Mouse (Mus musculus): Measurements from ENCODE around the gene Tmem203. TPM values are rescaled to one million over a fixed set of nuclear protein-coding genes. Genes with fewer than 3 reads are reported as not detected.
A peak's percentile ranks its signal among the peaks of the same experiment; 100 is the strongest.

Gene Tmem203
- polyA plus RNA-seq, 1 experiment, result 48.9 TPM

DNA sequence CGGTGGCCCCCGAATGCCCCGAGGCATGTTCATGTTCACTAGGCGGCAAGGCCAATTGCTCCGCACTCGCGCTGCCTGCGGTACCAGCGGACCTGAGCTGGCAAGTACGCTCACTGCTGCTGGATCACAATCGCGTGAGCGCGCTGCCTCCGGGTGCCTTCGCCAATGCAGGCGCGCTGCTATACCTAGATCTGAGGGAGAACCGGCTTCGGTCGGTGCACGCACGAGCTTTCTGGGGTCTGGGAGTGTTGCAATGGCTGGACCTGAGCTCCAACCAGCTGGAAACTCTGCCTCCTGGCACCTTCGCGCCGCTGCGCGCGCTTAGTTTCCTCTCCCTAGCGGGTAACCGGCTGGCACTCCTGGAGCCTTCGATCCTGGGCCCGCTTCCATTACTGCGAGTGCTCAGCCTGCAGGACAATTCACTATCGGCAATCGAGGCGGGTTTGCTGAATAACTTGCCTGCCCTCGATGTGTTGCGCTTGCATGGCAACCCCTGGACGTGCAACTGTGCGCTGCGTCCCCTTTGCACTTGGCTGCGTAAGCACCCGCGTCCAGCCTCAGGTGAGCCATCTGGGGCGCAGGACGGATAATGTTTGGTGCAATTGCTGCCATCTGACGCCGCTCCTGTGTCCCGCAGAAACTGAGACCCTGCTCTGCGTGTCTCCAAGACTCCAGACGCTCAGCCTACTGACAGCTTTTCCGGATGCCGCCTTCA, 35.0 kb downstream of the Tmem203 start:
- Histone ChIP-seq H3K4me1 (ENCODE audit: control insufficient read depth, insufficient read depth, low read length) (peaks cover 8% of the 10 kb centered on the region), H3K4me3 (ENCODE audit: insufficient read depth, low read depth, low read length) (peak overlapping the region; percentile 5; the same call in 1 of the 2 replicates), H3K36me3 (ENCODE audit: control insufficient read depth, insufficient read depth, low read length) (no peaks in the 10 kb centered on the region), H3K27me3 (replicated peaks; ENCODE audit: control insufficient read depth, insufficient read depth, low read length) (no peaks in the 10 kb centered on the region; the same call in 1 of the 2 replicates), H3K27ac (ENCODE audit: insufficient read depth, low read depth, low read length) (no peak overlapping the region)
- TF ChIP-seq CTCF (conservative IDR thresholded peaks at IDR 0.05; ENCODE audit: insufficient read depth, insufficient read length, low read depth, low read length) (no peak), POLR2A (IDR thresholded peaks at IDR 0.05; ENCODE audit: low read depth, low read length) (no peak)
- DNase-seq, result peak; percentile 52
- WGBS, result 1% methylated on average over 54 of the region's 54 CpGs

- Histone ChIP-seq H3K27ac (ENCODE audit: insufficient read depth, low read depth, low read length) (no peak overlapping the region), H3K27me3 (replicated peaks; ENCODE audit: control insufficient read depth, insufficient read depth, low read length) (no peaks in the 10 kb centered on the region; the same call in 1 of the 2 replicates), H3K4me3 (ENCODE audit: insufficient read depth, low read depth, low read length) (peak overlapping the region; percentile 5; the same call in 1 of the 2 replicates), H3K36me3 (ENCODE audit: control insufficient read depth, insufficient read depth, low read length) (no peaks in the 10 kb centered on the region), H3K4me1 (ENCODE audit: control insufficient read depth, insufficient read depth, low read length) (peaks cover 8% of the 10 kb centered on the region)
- WGBS, result 2% methylated on average over 18 of the region's 18 CpGs
- peak; percentile 31 for DNase-seq
- TF ChIP-seq CTCF (conservative IDR thresholded peaks at IDR 0.05; ENCODE audit: insufficient read depth, insufficient read length, low read depth, low read length) (no peak), POLR2A (IDR thresholded peaks at IDR 0.05; ENCODE audit: low read depth, low read length) (no peak)
Observed at GRCm38 (mm10) chr2:25290816-25291130, 35.5 kb downstream of the Tmem203 start.

DNA sequence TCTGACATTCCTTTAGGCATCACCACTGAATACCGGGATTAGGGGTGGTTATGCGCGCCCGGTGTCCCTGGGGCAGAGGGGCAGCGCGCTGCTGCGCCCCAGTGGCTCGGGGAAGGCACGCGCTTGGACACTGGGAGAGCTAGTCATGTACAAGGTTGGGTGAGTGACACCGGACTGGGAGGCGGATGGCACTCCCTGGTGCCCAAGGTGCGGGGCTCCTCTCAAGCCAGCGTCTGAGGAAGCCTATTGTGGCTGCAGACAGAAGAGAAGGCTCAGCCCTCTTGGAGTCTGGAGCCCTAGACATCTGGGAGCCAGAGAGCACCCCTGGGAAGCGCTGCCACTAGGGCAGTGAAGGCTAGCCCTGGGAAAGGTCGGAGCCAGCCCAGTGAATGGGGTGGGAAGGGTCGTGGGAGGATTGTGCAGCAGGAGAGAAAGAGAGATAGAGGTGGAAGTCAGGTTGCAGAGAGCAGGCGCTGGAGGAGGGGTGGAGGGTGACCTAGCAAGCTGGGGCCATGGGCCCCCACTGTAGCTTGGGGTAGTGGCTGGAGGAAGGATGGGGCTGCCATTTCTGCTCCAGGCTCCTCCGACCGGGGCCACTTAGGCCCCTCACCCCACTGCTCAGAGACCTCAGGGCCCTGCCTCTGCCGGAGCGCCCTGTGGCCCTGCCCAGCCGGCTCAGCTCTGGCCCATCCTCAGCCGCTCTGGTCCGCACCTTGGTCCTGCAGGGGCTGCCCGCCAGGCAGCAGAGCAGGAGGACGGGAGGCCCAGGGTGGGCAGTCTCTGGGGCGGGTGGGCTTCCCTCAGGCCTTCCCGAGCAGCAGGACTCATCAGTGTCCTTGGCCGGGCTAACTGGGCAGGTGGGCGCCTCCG, 36.2 kb downstream of the Tmem203 start:
- WGBS, result 7% methylated on average over 32 of the region's 32 CpGs
- Histone ChIP-seq H3K4me1 (ENCODE audit: control insufficient read depth, insufficient read depth, low read length) (peaks cover 6% of the 10 kb centered on the region), H3K27me3 (replicated peaks; ENCODE audit: control insufficient read depth, insufficient read depth, low read length) (no peaks in the 10 kb centered on the region; the same call in 1 of the 2 replicates), H3K36me3 (ENCODE audit: control insufficient read depth, insufficient read depth, low read length) (no peaks in the 10 kb centered on the region), H3K27ac (ENCODE audit: insufficient read depth, low read depth, low read length) (no peak overlapping the region), H3K4me3 (ENCODE audit: insufficient read depth, low read depth, low read length) (peak overlapping the region; percentile 29; the same call in 1 of the 2 replicates)
- no peak for TF ChIP-seq POLR2A (IDR thresholded peaks at IDR 0.05; ENCODE audit: low read depth, low read length)
- TF ChIP-seq CTCF (conservative IDR thresholded peaks at IDR 0.05; ENCODE audit: insufficient read depth, insufficient read length, low read depth, low read length), result no peak
- DNase-seq, result peak; percentile 25

GRCm38 (mm10) chr2:25292054-25292544, 36.9 kb downstream of the Tmem203 start:
- Histone ChIP-seq H3K27me3 (replicated peaks; ENCODE audit: control insufficient read depth, insufficient read depth, low read length) (no peaks in the 10 kb centered on the region; the same call in 1 of the 2 replicates), H3K4me1 (ENCODE audit: control insufficient read depth, insufficient read depth, low read length) (peaks cover 3% of the 10 kb centered on the region; the same call in 1 of the 2 replicates), H3K27ac (ENCODE audit: insufficient read depth, low read depth, low read length) (no peak overlapping the region), H3K4me3 (ENCODE audit: insufficient read depth, low read depth, low read length) (peak overlapping the region; percentile 29; the same call in 1 of the 2 replicates), H3K36me3 (ENCODE audit: control insufficient read depth, insufficient read depth, low read length) (no peaks in the 10 kb centered on the region)
- no peak for DNase-seq
- TF ChIP-seq CTCF (conservative IDR thresholded peaks at IDR 0.05; ENCODE audit: insufficient read depth, insufficient read length, low read depth, low read length), result no peak
- no peak for TF ChIP-seq POLR2A (IDR thresholded peaks at IDR 0.05; ENCODE audit: low read depth, low read length)
- WGBS, result 4% methylated on average over 43 of the region's 43 CpGs

DNA sequence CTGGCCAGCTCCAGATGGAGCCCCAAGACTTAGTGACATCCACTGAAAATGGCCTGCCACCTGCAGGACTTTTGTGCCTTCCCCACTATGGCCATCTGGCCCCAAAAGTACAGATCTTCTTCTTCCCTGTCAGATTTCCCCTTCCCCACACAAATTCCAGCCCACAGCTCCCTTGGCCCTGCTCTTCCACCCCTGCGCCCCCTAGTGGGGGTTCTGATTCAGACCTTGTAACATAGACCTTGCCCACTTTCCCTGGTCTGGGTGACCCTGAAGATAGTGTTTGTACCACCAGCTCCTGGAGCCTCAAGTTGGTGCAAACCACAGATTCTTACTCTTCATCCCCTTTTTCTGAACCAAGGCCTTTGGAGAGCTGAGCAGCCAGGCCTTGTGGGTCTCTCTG, 37.6 kb downstream of the Tmem203 start:
- WGBS, result 0% methylated on average over 1 of the region's 1 CpGs
- no peaks in the 10 kb centered on the region; the same call in 1 of the 2 replicates for H3K27me3 ChIP-seq (replicated peaks; ENCODE audit: control insufficient read depth, insufficient read depth, low read length)
- H3K27ac ChIP-seq (ENCODE audit: insufficient read depth, low read depth, low read length), result no peak overlapping the region
- TF ChIP-seq CTCF (conservative IDR thresholded peaks at IDR 0.05; ENCODE audit: insufficient read depth, insufficient read length, low read depth, low read length) (peak; percentile 76), POLR2A (IDR thresholded peaks at IDR 0.05; ENCODE audit: low read depth, low read length) (no peak)
- H3K4me3 ChIP-seq (ENCODE audit: insufficient read depth, low read depth, low read length), result no peak overlapping the region
- peak; percentile 73 for DNase-seq
- H3K4me1 ChIP-seq (ENCODE audit: control insufficient read depth, insufficient read depth, low read length), result 0 out of 2 replicates have a peak, but pooled peaks cover 3% of the 10 kb centered on the region
- no peaks in the 10 kb centered on the region for H3K36me3 ChIP-seq (ENCODE audit: control insufficient read depth, insufficient read depth, low read length)

DNA sequence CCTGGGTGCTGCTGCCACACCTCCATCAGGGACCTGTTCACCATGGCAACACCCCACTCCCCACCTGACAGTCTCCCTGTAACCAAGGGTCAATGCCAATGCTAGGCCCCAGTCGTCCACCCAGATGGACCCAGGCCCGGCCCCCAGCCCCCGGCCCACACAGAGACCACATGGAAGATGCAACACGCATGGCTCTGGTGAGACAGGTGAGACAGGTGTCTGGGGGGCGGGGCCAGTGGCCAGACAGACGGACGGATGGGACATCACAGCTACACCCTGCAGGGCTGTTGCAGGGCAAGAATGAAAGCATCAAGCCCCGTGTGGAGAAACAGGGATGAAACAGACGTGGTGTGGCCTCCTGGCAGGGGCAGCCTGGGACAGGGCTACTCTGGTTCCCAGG, 38.5 kb downstream of the Tmem203 start:
- H3K4me1 ChIP-seq (ENCODE audit: control insufficient read depth, insufficient read depth, low read length), result no peaks in the 10 kb centered on the region
- no peak for DNase-seq
- 82% methylated on average over 9 of the region's 9 CpGs for WGBS
- no peak overlapping the region for H3K27ac ChIP-seq (ENCODE audit: insufficient read depth, low read depth, low read length)
- TF ChIP-seq POLR2A (IDR thresholded peaks at IDR 0.05; ENCODE audit: low read depth, low read length), result no peak
- TF ChIP-seq CTCF (conservative IDR thresholded peaks at IDR 0.05; ENCODE audit: insufficient read depth, insufficient read length, low read depth, low read length), result no peak
- H3K27me3 ChIP-seq (replicated peaks; ENCODE audit: control insufficient read depth, insufficient read depth, low read length), result no peaks in the 10 kb centered on the region; the same call in 1 of the 2 replicates
- no peaks in the 10 kb centered on the region for H3K36me3 ChIP-seq (ENCODE audit: control insufficient read depth, insufficient read depth, low read length)
- no peak overlapping the region for H3K4me3 ChIP-seq (ENCODE audit: insufficient read depth, low read depth, low read length)

Data from kidney, adult 2 months (tissue).